Mouse (Mus musculus): Measurements from ENCODE around the gene Col4a5. TPM values are rescaled to one million over a fixed set of nuclear protein-coding genes. Genes with fewer than 3 reads are reported as not detected.

The Col4a5 gene
- 2.3 and 2.4 TPM in 2 replicates for polyA plus RNA-seq (2012; rRNA removed)

- Histone ChIP-seq H3K4me3 (ENCODE audit: insufficient read depth, low read length) (peak within 1 kb of the TSS; percentile 21), H3K27ac (ENCODE audit: insufficient read depth, low read length) (no peak within 1 kb of the TSS), H3K4me1 (ENCODE audit: control insufficient read depth, insufficient read depth, low read length) (no peaks in the 10 kb centered on the region)
- TF ChIP-seq CTCF (IDR thresholded peaks at IDR 0.05; ENCODE audit: extremely low read depth, insufficient read depth, low read length): no peak
- no peak for TF ChIP-seq POLR2A (IDR thresholded peaks at IDR 0.05; ENCODE audit: extremely low read depth, insufficient read depth, low read length)
Measured at GRCm38 (mm10) chrX:141475110-141475509, at the start of gene Col4a5. Col4a5 (plus strand) TSS chrX:141475385.

- no peak overlapping the region for H3K4me3 ChIP-seq (ENCODE audit: insufficient read depth, low read length)
- H3K4me1 ChIP-seq (ENCODE audit: control insufficient read depth, insufficient read depth, low read length): no peaks in the 10 kb centered on the region
- H3K27ac ChIP-seq (ENCODE audit: insufficient read depth, low read length): no peak overlapping the region
- TF ChIP-seq CTCF (IDR thresholded peaks at IDR 0.05; ENCODE audit: extremely low read depth, insufficient read depth, low read length): no peak
- no peak for TF ChIP-seq POLR2A (IDR thresholded peaks at IDR 0.05; ENCODE audit: extremely low read depth, insufficient read depth, low read length)
Measured at GRCm38 (mm10) chrX:141436780-141437179, 38.4 kb upstream of the Col4a5 start.

- Histone ChIP-seq H3K27ac (ENCODE audit: insufficient read depth, low read length) (no peak overlapping the region), H3K4me1 (ENCODE audit: control insufficient read depth, insufficient read depth, low read length) (no peaks in the 10 kb centered on the region), H3K4me3 (ENCODE audit: insufficient read depth, low read length) (no peak overlapping the region)
- TF ChIP-seq CTCF (IDR thresholded peaks at IDR 0.05; ENCODE audit: extremely low read depth, insufficient read depth, low read length) (no peak), POLR2A (IDR thresholded peaks at IDR 0.05; ENCODE audit: extremely low read depth, insufficient read depth, low read length) (no peak)
Measured at GRCm38 (mm10) chrX:141439423-141439822, 35.8 kb upstream of the Col4a5 start.

- Histone ChIP-seq H3K4me1 (ENCODE audit: control insufficient read depth, insufficient read depth, low read length) (no peaks in the 10 kb centered on the region), H3K27ac (ENCODE audit: insufficient read depth, low read length) (no peak overlapping the region), H3K4me3 (ENCODE audit: insufficient read depth, low read length) (no peak overlapping the region)
- TF ChIP-seq CTCF (IDR thresholded peaks at IDR 0.05; ENCODE audit: extremely low read depth, insufficient read depth, low read length) (no peak), POLR2A (IDR thresholded peaks at IDR 0.05; ENCODE audit: extremely low read depth, insufficient read depth, low read length) (no peak)
Measured at GRCm38 (mm10) chrX:141447936-141448335, 27.2 kb upstream of the Col4a5 start.

GRCm38 (mm10) chrX:141473470-141474302 is 1.5 kb upstream of the Col4a5 start, which contains the start of gene Col4a6:
Col4a6 (minus strand) TSS chrX:141474076.
- Histone ChIP-seq H3K4me3 (ENCODE audit: insufficient read depth, low read length) (no peak within 1 kb of the TSS; the same call in 1 of the 2 replicates), H3K27ac (ENCODE audit: insufficient read depth, low read length) (no peak within 1 kb of the TSS), H3K4me1 (ENCODE audit: control insufficient read depth, insufficient read depth, low read length) (no peaks in the 10 kb centered on the region)
- TF ChIP-seq CTCF (IDR thresholded peaks at IDR 0.05; ENCODE audit: extremely low read depth, insufficient read depth, low read length): no peak
- TF ChIP-seq POLR2A (IDR thresholded peaks at IDR 0.05; ENCODE audit: extremely low read depth, insufficient read depth, low read length): no peak

GRCm38 (mm10) chrX:141475566-141476327 is 562 bp downstream of the Col4a5 start:
- Histone ChIP-seq H3K27ac (ENCODE audit: insufficient read depth, low read length) (no peak overlapping the region), H3K4me3 (ENCODE audit: insufficient read depth, low read length) (peak overlapping the region; percentile 21), H3K4me1 (ENCODE audit: control insufficient read depth, insufficient read depth, low read length) (no peaks in the 10 kb centered on the region)
- no peak for TF ChIP-seq POLR2A (IDR thresholded peaks at IDR 0.05; ENCODE audit: extremely low read depth, insufficient read depth, low read length)
- no peak for TF ChIP-seq CTCF (IDR thresholded peaks at IDR 0.05; ENCODE audit: extremely low read depth, insufficient read depth, low read length)

- Histone ChIP-seq H3K4me1 (ENCODE audit: control insufficient read depth, insufficient read depth, low read length) (no peaks in the 10 kb centered on the region), H3K27ac (ENCODE audit: insufficient read depth, low read length) (no peak overlapping the region), H3K4me3 (ENCODE audit: insufficient read depth, low read length) (no peak overlapping the region)
- no peak for TF ChIP-seq POLR2A (IDR thresholded peaks at IDR 0.05; ENCODE audit: extremely low read depth, insufficient read depth, low read length)
- TF ChIP-seq CTCF (IDR thresholded peaks at IDR 0.05; ENCODE audit: extremely low read depth, insufficient read depth, low read length): no peak
Measured at GRCm38 (mm10) chrX:141494545-141494944, 19.4 kb downstream of the Col4a5 start.

- Histone ChIP-seq H3K4me1 (ENCODE audit: control insufficient read depth, insufficient read depth, low read length) (no peaks in the 10 kb centered on the region), H3K27ac (ENCODE audit: insufficient read depth, low read length) (no peak overlapping the region), H3K4me3 (ENCODE audit: insufficient read depth, low read length) (no peak overlapping the region)
- TF ChIP-seq POLR2A (IDR thresholded peaks at IDR 0.05; ENCODE audit: extremely low read depth, insufficient read depth, low read length) (no peak), CTCF (IDR thresholded peaks at IDR 0.05; ENCODE audit: extremely low read depth, insufficient read depth, low read length) (no peak)
Measured at GRCm38 (mm10) chrX:141503125-141503524, 27.9 kb downstream of the Col4a5 start.

- Histone ChIP-seq H3K27ac (ENCODE audit: insufficient read depth, low read length) (no peak overlapping the region), H3K4me3 (ENCODE audit: insufficient read depth, low read length) (no peak overlapping the region), H3K4me1 (ENCODE audit: control insufficient read depth, insufficient read depth, low read length) (no peaks in the 10 kb centered on the region)
- TF ChIP-seq CTCF (IDR thresholded peaks at IDR 0.05; ENCODE audit: extremely low read depth, insufficient read depth, low read length): no peak
- TF ChIP-seq POLR2A (IDR thresholded peaks at IDR 0.05; ENCODE audit: extremely low read depth, insufficient read depth, low read length): no peak
Measured at GRCm38 (mm10) chrX:141533447-141533846, 58.3 kb downstream of the Col4a5 start.
